Mouse (Mus musculus): ENCODE results near the gene Adamtsl4.

The Adamtsl4 gene

GRCm38 (mm10) chr3:95687524-95688421 lies at the start of gene Adamtsl4:
Adamtsl4 (minus strand) TSS chr3:95687917.
- no peak for DNase-seq (ENCODE audit: low read depth)

DNA sequence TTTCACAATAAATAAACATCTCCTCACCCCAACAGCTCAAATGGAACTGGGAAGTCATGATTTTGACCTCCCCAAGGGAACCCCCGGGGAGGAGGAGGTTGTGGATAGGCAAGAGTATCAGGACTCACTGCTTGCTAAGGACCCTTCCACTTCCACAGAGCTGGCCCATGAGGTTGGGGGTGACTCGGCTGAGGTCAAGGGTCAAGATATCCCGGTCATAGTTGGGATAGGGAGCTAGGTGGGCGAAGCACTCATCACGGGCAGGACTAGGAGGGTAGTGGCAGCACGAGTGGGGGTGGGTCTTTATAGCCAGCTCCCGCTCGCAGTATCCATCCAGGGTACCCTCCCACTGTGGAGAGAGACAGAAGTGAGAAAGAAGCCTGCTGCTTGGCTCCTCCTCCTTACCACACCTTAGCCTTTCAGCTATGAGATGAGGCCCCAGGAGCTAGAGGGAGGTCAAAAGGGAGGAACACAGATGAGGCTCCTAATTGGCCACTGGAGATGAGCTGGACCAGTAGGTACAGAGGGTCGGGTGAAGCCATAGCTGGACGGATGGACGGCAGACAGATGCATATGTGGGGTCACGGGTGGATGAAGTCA lies 47.5 kb upstream of the Adamtsl4 start:
- DNase-seq (ENCODE audit: low read depth) = no peak

GRCm38 (mm10) chr3:95734092-95734702 lies 46.5 kb upstream of the Adamtsl4 start:
- DNase-seq (ENCODE audit: low read depth) = peak; percentile 79

DNA sequence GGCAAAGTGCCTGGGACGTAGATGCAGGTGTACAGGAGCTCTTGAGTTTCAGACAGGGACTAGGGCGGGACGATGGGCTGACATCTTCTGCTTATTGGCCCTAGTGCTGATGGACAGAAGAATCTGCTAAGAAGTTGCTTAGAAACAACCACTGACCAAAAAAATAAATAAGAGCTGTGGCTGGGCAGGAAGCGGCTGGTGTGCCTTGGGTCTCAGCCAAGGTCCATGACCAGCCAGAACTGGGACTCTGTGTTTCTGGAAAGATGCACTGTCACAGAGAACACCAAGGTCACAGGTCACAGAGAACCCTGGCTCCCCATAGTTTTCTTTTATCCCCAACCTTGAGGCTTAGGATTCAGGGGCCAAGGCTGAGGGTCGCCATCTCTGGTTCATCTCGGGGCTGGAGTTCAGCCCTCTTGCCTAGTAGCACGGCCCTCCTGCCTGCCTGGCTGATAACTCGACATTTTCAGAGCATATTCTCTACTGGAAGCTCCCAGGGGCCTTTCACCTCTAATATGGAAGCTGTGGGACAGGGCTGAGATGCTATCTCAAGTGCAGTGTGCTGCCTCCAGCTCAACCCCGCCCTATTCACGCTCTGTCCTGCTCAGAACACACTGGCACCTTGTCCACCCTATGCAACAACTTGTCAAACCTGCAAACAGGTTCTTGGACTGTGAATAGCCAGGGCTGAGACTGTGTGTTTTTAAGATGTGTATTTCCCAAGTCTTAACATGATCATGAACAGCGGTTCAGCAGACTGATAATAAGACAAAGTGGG lies 45.2 kb upstream of the Adamtsl4 start:
- no peak for DNase-seq (ENCODE audit: low read depth)

- DNase-seq (ENCODE audit: low read depth) = no peak
These were observed 44.6 kb upstream of the Adamtsl4 start for GRCm38 (mm10) chr3:95732297-95732696.

GRCm38 (mm10) chr3:95731802-95732201 lies 44.1 kb upstream of the Adamtsl4 start:
- DNase-seq (ENCODE audit: low read depth) = no peak

- DNase-seq (ENCODE audit: low read depth) = no peak
These were observed 42.7 kb upstream of the Adamtsl4 start for GRCm38 (mm10) chr3:95730431-95730830.

- no peak for DNase-seq (ENCODE audit: low read depth)
These were observed 41.2 kb upstream of the Adamtsl4 start for GRCm38 (mm10) chr3:95728906-95729305.

DNA sequence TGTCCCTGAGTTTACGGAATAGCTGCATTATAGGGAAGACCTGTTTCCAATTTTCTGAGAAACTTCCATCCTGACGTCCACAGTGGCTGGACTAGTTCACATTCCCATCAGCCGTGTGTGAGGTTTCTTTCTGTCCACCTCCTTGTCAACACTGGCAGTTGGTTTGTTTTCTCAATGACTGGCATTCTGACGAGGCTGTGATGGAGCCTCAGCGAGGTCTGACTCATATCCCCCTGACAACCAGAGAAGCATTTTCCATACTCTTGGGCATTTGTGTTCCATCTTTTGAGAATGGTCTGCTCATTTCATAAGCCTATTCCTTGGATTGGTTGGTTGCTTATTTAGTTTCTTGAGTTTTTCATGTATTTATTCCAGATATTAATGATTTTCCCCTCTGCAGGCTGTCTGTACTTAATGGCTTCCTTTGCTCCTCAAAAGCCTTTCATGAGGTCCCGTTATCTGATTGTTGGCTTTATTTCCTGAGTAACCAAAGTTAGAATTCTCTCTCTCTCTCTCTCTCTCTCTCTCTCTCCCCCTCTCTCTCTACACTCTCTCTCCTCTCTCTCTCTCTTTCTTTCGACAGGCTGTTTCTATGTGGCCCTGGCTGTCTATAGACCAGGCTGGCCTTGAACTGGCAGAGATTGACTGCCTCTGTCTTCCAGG lies 39.1 kb upstream of the Adamtsl4 start:
- no peak for DNase-seq (ENCODE audit: low read depth)

DNA sequence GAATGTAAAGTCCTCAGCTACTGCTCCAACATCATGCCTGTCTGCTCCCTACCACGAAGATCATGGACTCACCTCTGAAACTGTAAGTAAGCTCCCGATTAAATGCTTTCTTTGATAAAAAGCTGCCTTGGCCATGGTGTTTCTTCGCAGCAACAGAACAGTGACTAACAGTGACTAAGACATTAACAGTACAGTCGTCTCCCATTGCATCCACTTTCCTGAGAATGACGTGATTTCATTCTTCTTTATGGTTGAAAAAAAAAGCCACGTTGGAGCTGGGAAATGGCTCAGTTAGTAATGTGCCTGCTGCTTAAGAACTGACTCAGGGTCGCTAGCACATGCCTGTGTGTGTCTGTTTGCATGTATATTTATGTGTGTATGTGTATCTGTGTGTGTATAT lies 38.1 kb upstream of the Adamtsl4 start:
- no peak for DNase-seq (ENCODE audit: low read depth)

- no peak for DNase-seq (ENCODE audit: low read depth)
These were observed 34.7 kb upstream of the Adamtsl4 start for GRCm38 (mm10) chr3:95722386-95722785.

GRCm38 (mm10) chr3:95718153-95718552 lies 30.4 kb upstream of the Adamtsl4 start:
- DNase-seq (ENCODE audit: low read depth) = no peak

- no peak for DNase-seq (ENCODE audit: low read depth)
These were observed 28.4 kb upstream of the Adamtsl4 start for GRCm38 (mm10) chr3:95716075-95716474.

- no peak for DNase-seq (ENCODE audit: low read depth)
These were observed 22.2 kb upstream of the Adamtsl4 start for GRCm38 (mm10) chr3:95709967-95710366.

GRCm38 (mm10) chr3:95709044-95709443 lies 21.3 kb upstream of the Adamtsl4 start:
- DNase-seq (ENCODE audit: low read depth) = no peak

GRCm38 (mm10) chr3:95707497-95707896 lies 19.8 kb upstream of the Adamtsl4 start:
- DNase-seq (ENCODE audit: low read depth) = no peak

DNA sequence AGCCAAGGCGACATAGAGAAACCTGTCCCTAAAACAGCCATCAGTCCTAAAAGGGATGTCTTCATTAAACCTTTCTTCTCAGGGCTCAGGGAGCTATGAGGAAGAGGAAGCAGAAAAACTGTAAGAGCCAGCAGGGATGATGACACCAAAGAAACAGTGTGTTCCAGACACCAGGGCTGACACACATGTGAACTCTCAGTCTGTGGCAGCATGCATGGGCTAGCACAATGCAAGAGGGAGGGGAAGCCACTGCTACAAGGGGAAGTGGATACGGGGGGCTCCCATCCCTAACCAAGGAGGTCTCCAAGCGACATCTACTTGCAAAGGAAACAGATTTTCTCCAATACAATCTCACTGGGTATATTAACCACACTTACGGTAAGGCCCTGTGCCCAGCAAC lies 18.6 kb upstream of the Adamtsl4 start:
- DNase-seq (ENCODE audit: low read depth) = no peak

DNA sequence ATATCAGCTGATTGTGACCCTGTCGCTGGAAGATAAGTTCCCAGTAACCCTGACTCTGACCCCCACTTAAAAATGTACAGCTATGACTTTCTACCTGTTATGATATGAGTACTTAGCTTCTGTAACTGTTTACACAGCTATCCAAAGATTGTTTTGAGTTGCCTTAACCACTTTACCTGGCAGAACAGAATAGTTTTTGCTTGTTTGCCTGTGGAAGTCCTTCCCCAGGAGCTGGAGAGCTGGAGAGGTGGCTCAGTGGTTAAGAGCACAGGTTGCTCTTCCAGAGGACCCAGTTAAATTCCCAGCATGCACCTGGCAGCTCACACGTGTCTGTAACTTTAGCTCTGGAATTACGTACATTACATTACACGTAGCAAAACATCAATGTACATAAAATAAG lies 16.9 kb upstream of the Adamtsl4 start:
- no peak for DNase-seq (ENCODE audit: low read depth)

- no peak for DNase-seq (ENCODE audit: low read depth)
These were observed 15.6 kb upstream of the Adamtsl4 start for GRCm38 (mm10) chr3:95703276-95703675.

DNA sequence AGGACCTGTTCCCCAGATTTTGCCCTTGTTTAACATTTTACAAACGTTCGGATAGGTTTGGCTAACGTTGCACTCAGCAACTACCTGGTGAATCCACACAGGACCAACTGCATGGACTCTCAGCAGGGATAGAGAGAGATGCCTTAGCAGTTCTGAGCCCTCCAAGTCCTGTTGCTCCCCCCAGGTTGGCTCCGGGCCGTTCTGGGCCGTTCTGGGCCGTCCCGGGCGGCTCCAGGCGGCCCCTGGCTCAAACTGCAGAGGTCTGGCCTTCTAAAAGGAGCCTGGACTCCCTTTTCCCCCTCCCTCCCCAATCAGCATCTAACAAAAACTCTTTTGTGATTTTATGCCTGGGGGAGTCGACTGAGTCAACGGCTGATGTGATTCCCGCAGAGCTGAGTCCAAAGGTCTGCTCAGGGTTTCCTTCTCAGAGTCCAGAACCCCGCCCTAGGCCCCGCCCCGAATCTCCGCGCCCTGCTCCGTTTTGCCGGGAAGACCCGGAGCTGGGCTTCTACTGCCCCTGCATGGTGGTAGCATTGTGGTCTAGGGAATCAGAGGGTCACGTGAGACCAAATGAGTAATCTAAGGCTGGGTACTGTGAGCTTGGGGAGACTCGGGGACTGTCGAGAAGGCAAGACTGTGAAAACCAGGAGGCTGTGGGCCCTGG lies 14.3 kb upstream of the Adamtsl4 start:
- DNase-seq (ENCODE audit: low read depth) = no peak

GRCm38 (mm10) chr3:95701085-95701484 lies 13.4 kb upstream of the Adamtsl4 start:
- DNase-seq (ENCODE audit: low read depth) = no peak
